In the genomic region with DNA sequence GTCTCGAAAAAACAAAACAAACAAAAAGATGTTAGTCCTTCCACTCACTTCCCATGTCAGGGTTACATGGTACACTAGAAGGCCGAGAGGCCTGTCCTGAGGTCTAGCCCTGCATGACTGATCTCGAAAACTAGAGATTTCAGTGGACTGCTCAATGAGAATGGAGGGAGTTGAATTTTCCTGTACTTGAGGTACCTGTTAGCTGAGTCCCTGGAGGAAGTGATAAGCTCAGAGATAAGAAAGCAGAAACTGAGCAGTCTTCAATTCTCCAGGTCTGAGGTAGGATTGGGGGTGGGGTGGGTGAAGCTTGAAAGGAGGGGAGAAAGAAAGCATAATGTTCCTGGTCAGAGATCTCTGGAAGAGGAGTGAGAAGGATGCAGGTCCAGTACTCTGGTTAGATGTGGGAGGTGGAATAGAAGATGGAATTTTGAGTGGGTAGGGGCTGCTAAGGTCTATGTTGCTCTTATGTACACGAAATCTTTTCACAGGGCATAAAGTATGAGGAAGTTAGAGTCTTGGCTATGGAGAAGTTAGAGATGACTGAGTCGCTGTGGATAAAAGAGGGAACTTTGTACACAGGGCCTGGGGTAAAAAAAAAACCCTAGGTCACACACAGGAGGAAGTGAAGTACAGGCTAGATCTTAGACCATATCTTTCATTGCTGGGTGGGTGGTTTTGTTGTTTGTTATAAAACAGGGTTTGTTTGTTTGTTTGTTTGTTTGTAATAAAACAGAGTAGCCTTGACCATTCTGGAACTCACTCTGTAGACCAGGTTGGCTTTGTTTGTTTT, we compare ENCODE assay signal across 1 mouse cellular context.
TF ChIP-seq lines count a peak whose summit lies in the region.

No protein-coding gene starts in this region.

TF ChIP-seq in ES-E14, 5 proteins besides CTCF, POLR2A, EP300 and RAD21 (continued from another document):
- TF ChIP-seq HCFC1 (IDR thresholded peaks at IDR 0.05; ENCODE audit: borderline replicate concordance, insufficient read depth, low read length) (no peak), ZNF384 (IDR thresholded peaks at IDR 0.05; ENCODE audit: low read depth, low read length) (no peak), CHD2 (IDR thresholded peaks at IDR 0.05; ENCODE audit: low read depth, low read length) (no peak), MAFK (IDR thresholded peaks at IDR 0.05; ENCODE audit: insufficient read depth, low read depth, low read length) (no peak)
